Mouse (Mus musculus) activated CD4-positive, CD25-positive, alpha-beta regulatory T cell, adult 4 months (primary cell): ENCODE results near the gene Clrn2. TPM values are rescaled to one million over a fixed set of nuclear protein-coding genes. Genes with fewer than 3 reads are reported as not detected.

ENCODE experiments used
- ATAC-seq: one replicate; pipeline ENCODE4 v1.8.0; 2017
- polyA plus RNA-seq, 2 experiments: library from polyadenylated mRNA; unstranded; fragments of 100-300 nt; shearing (Covaris generic); gene quantifications; one replicate each; pipeline ENCODE4 v1.2.1; 2017

Gene Clrn2
- polyA plus RNA-seq, 2 experiments from 2014 or later, result not detected

DNA sequence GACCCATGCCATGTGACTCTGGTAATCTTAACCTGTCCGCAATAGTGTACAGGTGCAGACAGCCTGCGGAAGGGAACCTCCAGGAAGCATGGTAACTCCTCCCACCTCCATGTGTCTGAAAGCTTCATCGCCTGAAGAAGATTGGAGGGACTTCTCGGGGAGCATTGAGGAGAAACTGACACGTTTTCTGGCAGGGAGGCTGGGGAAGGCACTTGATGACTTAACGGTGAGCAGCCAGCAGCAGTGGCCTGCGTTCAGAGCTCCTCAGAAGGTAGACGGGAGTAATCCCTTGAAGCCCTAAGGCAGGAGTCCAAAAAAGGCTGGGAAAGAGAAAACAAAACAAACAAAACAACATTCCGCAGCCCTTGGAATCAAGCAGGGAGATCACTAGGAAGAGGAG lies 905 bp downstream of the Clrn2 start:
- ATAC-seq, result no peak

DNA sequence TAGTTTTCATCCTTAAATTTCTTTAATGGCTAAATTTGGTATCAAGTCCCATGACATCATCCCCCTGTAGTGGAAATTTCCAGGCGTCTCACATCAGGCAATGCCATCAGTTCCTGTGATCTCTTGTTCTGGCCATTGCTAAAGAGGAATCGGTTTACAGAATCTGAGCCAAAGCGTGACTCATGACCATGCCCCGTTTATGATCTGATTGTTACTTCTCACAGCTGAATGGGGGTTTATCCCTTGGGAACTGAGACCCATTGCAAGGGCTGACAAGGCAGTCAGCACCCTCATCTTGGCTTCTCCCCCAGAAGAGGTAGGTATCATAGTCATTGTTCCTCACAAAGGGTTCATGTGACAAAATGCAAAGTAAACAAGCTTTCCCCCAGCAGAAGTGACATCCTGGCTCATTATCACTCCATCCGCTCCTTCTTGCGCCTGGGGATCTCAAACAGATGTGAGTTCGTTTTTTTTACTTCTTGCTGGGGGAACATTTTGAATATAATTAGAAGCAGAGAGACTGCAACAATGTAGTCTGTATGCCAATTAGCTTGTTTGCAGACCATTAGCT lies 19.4 kb downstream of the Clrn2 start:
- ATAC-seq, result no peak

DNA sequence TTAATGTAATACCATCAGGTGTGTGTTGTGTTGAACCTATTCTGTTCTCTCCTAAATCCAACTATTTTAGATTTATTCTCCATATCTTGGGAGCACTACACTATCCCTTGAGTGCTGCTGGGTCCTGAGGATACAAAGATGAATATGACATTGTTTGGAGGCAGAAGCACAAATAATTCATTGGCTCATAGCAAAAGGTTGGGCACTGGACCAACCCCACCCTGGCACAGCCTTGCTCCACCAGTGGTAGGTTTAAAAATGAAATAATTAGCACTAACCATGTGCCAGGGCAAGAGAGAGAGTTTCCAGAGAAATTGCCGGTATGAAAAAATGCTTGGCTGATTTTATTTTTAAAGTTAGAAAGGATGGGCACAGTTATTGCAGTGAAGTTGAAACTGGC lies 20.0 kb downstream of the Clrn2 start:
- no peak for ATAC-seq

- ATAC-seq, result peak; percentile 57
These were observed 20.7 kb downstream of the Clrn2 start for GRCm38 (mm10) chr5:45474215-45474614.

- no peak for ATAC-seq
These were observed 21.2 kb downstream of the Clrn2 start for GRCm38 (mm10) chr5:45474758-45475157.

GRCm38 (mm10) chr5:45475771-45476170 lies 22.2 kb downstream of the Clrn2 start:
- no peak for ATAC-seq

DNA sequence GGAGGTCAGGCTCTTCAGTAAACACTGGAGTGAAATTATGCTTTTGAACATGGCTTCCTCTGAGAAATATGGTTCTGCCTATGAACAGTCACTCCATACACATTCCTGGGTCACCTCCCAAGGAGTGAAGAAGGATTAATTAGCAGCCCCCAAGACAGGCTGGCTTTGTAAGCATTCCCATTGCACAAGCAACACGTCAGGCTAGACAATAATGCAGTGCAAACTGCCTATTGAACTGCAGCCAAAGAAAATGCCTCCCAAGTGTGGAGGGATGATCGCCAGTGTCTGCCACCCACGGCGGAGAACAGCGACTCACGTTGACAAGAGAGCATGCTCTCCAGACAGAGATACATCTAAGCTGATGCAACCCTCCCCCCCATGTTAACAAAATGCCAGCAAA lies 22.7 kb downstream of the Clrn2 start:
- no peak for ATAC-seq

DNA sequence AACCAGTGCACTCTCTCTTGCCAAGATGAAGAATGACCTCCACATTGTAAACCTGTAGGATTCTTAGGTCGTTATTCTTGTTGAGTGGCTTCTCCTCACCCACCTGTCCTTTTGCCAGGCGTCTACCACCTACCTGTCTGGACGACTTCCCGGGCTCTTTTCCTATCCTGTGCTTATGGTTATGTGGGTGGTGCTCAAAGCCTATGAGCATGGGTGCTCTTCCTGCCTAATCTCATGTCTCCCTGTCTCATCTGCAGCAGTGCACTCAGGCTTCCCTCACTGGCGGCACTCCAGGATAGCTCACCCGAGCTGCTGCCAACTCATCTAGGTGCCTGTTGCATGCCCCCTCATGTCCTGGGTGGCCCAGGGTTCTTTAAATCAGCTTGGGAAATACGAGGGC lies 24.1 kb downstream of the Clrn2 start:
- ATAC-seq, result no peak

DNA sequence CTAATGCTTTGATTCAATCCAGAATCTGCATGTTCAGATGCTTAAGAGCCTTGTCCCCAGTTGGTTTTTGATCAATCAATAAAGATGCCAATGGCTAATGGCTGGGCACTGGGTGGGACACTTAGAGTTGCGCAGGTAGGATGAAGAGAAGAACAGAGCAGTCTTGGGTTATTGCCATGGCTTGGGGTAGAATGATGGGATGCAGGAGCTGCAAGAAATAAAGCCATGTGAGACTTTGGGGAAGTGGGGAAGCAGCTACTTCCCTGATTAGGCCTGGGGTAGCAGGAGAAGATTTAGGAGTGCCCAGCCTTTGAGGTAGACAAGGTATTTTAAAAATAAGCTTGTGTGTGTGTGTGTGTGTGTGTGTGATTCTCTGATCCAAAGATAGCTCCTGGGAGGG lies 26.5 kb downstream of the Clrn2 start:
- no peak for ATAC-seq

DNA sequence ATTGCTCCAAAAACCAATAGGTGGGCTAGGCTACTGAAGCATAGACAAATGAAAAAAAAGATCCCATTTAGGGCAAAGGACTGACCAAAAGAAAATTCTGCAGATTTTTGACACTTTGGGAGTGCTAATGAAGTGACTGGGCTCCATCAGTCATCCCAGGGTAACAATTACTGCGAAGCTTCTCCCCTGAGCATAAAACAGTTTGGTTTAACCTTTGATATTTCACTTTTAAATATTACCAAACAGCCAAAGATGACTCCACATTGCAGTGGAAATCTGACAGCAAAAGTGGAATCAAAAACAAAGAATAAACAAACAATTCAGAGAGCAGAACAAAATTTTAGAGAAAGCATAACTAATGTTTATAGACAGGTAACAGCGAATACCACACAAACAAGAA lies 27.6 kb downstream of the Clrn2 start:
- no peak for ATAC-seq

GRCm38 (mm10) chr5:45482607-45483006 lies 29.1 kb downstream of the Clrn2 start:
- ATAC-seq, result no peak

DNA sequence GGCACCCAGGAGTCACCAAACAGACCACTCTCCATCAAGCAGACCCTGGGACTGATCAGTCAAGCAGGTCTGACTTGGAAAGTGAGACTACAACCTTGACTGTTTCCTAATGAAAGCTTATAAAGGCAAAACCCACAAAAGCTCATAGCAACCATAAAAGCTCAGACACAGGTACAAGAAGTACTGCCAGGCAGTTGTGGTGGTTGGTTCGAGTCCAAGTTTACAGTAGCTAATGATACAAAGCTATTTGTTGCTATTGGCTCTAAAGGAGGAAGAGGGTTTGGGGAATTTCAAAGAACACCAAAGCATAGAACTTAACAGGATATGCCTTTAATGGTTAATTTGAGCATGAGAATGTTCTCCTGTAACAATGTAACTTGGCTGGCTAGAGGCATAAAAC lies 30.1 kb downstream of the Clrn2 start:
- no peak for ATAC-seq

- no peak for ATAC-seq
These were observed 38.2 kb downstream of the Clrn2 start for GRCm38 (mm10) chr5:45491776-45492175.

- ATAC-seq, result peak; percentile 91
These were observed 39.9 kb downstream of the Clrn2 start, which contains the start of gene Lap3 for GRCm38 (mm10) chr5:45493191-45494092. Lap3 (plus strand) TSS chr5:45493374.

GRCm38 (mm10) chr5:45494093-45494755 lies 40.7 kb downstream of the Clrn2 start:
- ATAC-seq, result no peak

GRCm38 (mm10) chr5:45495429-45495975 lies 42.0 kb downstream of the Clrn2 start:
- ATAC-seq, result no peak

GRCm38 (mm10) chr5:45496042-45496441 lies 42.5 kb downstream of the Clrn2 start:
- no peak for ATAC-seq

GRCm38 (mm10) chr5:45496479-45496878 lies 42.9 kb downstream of the Clrn2 start:
- no peak for ATAC-seq

DNA sequence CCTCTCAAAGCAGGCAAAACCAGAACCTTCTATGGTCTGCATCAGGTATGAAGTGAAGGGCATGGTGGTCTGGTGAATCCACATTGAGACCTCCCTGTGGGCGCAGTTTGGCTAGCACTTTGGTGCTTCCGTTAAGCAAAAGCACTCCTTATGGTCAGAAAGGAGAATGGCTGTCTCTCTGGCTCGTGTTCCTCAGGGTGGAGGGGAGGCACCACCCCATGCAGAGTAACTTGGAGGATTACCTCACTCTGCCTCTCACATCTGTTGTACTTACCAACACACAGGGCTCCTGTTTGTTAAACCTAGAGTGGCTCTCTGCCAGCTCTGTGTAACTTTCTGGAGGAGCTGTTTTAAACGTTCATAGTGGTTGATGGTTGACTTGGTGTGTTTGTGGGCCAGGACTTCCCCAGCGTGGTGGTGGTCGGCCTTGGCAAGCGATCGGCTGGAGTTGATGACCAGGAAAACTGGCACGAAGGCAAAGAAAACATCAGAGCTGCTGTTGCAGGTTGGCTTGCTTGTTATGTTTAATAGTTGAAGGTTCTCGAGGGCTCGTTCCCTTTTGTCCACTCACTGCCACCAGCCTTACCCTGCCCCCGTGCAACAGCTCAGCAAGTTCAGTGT lies 43.5 kb downstream of the Clrn2 start:
- no peak for ATAC-seq

GRCm38 (mm10) chr5:45497564-45497963 lies 44.0 kb downstream of the Clrn2 start:
- no peak for ATAC-seq

DNA sequence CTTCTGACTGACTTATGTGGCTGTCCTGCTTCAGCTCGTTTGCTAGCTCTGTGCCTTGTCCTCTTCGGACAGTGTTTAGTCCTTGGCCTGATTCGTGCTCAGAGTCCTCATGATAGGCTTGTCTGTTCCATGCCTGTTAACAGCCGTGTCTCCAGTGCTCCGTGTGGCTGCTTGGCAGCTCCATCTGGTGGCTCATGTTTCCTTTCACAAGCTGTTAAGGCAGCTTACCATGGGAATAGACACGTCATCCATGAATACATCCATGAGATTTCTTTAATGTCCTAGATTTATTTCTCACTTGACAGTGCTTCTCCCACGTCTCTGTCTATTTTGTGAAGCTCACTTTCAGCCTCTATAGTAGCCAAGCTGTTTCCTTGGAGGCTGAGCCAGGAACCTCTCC lies 56.5 kb downstream of the Clrn2 start:
- ATAC-seq, result no peak

DNA sequence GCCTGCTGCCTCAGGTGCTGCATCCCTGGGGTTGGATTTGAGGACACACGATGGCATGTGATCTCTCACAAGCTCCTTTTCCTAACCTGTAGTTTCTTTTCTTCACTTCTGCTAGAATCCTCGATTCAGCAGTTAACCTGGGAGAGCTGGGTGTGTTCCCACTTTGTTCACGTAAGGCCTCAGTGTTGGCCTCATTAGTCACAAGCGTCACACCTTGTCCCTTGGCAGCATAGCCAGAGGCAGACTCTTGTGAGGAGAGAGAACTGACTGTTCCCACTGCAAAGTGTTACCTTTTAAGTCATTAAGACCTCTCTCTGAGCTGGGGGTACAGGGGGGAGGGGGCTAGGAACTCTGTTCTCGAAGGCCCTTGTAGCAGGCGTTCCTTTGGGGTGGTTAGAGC lies 59.4 kb downstream of the Clrn2 start:
- ATAC-seq, result no peak

DNA sequence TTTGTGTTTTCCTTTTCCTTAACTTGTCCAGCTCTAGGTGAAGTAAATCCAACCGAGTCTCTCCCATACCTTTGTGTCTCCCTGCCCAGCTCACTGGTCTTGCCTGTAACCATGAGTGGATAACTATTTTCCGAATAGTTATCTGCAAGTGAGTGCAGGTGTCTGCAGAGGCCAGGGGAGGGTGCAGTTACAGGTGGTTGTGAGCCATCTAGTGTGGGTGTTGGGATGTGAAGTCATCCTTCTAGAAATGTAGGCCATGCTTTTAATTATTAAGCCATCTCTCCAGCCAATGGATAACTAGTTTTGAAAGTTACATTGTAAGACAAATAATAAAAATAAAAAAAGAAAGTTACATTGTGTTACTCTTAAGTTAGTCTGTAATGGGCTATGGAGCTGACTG lies 60.0 kb downstream of the Clrn2 start:
- no peak for ATAC-seq
